Mouse (Mus musculus): Measurements from ENCODE around the gene Ccdc138.

The Ccdc138 gene

DNA sequence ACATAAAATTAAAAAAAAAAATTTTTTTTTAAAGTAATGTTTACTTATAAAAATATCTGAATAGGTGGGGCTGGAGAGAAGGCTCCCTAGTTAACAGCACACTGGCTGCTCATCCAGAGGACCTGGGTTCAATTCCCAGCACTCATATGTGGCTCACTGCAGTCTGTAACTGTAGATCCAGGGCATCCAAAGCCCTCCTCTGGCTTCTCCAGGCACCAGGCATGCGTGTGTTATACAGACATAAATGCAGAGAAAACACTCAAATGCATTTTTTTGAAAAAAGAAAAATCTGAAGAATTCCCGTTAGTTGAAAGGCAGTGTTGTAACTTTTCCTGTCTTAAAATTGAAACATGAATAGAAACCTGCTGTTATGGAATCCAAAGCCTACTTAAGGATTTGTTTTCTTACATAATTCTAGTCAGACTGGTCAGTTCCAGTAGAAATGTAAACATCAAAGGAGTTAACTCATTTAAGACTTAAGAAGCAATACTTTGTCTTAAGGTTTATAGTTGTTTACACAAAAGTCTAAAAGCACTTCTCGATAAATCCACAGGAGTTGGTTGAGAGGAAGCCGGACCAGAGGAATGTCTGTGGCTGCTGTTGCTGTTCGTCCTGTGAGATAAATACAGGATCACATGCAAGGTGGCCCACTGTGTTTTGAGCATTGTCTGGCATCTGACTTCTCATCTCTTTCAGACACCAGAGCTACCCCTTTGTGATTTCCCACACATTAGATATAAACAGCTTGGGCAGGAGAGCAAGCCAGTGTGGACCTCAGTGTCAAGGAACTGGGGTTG lies 87.9 kb downstream of the Ccdc138 start:
- DNase-seq (ENCODE audit: low spot score in 2 of 2) = no peak

DNA sequence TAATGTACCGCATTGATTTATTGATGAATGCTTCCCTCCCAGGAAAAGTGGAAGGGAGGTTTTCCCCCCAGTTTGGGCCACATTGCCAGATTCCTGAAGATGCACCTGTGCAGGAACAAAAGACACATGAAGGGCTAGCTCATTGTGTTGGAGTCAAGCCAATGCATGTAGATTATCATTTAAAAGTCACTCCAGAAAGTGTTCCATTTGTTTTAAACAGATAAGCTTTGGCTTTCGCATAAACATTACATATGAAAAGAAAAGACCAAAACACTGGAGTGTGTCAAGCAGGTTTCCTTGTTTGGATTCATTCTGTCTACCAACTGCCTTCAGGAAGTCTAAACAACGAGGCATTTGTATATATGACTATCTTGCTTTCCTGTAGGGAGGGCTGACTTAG lies 96.7 kb downstream of the Ccdc138 start:
- no peak for DNase-seq (ENCODE audit: low spot score in 2 of 2)

DNA sequence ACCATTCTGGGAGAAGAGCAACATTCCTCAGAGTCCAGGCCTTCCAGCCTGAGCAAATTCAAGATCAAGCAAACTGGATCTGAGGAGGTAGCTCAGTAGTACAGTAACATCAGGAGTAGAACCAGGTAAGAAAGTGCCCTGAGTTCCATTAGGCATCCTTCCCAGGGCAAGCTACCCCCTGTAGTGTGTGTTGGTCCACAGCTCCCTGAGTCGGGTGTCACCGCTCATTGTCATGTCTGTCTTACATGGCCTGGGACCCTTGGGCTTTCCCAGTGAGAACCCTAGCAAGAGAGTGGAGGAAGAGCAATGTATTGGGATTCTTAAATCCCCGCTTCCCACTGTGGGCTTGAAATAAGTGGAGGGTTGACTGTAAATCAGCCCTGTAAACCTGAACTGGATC lies 97.4 kb downstream of the Ccdc138 start:
- DNase-seq (ENCODE audit: low spot score in 2 of 2) = no peak

DNA sequence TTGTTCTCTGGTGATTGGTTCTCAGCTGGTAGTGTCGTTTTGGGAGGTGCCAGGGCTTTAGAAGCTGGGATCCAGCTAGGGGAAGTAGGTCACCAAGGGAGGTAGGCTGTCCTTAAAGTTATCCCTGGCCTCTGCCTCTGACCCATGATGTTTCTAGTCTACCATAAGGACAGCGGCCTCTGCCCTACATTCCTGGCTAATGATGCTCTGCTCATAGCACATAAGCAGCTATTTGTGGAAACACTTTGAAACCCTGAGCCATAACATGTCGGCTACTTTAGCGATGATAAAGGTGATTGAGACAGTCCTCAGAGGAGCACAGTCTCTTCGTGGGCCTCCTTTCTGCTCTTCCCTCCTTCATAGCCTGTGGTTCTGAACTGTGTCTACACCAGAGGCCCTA lies 98.1 kb downstream of the Ccdc138 start:
- DNase-seq (ENCODE audit: low spot score in 2 of 2) = no peak

DNA sequence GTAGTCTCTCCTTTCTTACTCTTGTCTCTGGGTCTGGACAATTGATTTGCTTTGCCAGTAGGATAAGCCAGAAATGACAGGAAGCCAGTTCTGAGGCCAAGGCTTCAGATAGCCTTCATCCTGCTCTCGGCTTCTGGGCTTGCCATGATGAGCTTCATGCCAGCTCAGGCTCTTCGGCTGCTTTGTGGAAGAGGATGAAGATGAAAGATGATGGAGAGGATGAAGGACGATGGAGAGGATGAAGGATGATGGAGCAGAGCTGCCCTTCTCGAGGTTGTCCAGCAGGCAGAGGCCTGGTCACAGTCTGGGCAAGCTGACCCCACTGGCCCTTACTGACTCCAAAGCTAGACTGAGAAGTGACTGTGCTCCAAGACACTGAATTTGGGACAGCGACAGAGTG lies 102.4 kb downstream of the Ccdc138 start:
- DNase-seq (ENCODE audit: low spot score in 2 of 2) = no peak

DNA sequence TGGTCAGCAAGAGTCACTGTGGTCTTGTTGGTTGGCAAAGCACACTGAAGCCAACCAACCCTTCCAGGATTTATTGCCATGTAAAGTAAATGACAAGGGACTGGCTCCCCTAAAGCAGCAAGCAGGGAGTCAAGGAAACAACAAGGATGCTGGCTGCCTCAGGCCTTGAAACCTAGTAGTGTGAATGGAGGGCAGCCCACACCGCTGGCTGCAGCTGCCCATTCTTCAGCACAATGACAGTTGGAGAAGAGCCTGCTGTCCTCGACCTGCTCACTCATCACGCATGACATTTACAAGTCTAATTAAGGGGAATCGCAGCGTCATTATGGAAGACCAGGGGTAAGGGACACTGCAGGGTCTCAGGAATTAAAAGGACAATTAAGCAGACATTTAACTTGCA lies 103.2 kb downstream of the Ccdc138 start:
- no peak for DNase-seq (ENCODE audit: low spot score in 2 of 2)

DNA sequence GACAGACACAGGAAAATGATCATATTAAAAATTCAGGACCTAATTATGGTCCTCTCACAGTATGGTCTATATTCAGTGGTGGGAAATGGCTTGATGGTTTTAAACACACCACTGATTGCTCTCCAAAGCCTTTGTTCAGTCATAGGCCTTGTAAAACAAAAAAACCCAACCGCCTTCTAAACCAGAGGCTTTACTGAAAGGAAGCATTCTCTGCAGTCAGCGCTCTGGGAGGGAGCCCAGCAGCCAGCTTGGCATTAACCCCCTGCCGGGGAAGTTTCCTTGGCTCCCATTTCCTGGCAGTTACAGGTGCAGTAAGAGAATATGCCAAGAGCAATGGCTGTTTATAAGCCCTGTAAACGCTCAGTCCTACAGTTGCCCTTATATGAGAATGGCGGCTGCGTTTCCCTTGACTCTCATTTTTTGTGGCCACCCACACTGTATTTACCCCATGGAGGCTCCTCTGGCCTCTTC lies 103.7 kb downstream of the Ccdc138 start:
- peak; percentile 30 to 60 for DNase-seq (ENCODE audit: low spot score in 2 of 2)

DNA sequence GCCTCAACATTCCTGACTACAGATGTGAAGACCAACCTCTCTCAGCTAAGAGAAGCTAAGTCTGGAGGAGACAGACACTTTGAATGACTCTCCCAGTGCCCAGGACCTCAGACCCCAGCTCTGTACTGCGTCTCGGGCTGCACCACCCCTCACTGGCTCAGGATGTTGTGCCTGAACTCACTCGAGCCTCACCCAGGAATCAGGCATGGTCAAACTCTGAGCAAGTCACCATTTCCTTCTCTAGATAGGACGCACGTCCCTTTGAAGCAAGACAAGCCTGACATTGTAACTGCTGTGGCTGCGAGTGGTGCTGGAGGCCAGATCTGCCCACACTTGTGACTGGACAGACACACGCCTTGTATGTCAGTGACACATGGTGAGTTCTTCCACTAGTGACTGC lies 104.2 kb downstream of the Ccdc138 start:
- DNase-seq (ENCODE audit: low spot score in 2 of 2) = no peak

DNA sequence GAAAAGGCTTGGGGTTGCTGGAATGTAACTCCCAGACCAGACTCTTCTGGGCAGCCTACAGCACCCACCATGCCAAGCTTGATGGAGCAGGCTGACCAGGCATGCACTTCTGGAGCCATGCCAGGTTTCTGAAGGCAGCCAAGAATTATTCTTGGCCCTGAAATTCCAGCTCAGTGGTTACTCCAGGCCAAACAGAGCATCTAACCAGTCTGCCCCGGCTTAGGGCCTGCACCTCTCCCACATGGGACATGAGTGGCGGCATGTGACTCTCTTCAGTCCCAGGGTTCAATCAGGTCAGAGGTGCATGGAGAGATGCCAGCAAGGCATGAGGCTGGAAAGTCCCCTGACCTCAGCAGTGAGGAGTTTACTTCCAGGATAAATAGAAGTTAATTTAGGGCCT lies 107.0 kb downstream of the Ccdc138 start:
- DNase-seq (ENCODE audit: low spot score in 2 of 2) = peak in 1 of 2 experiments; percentile 43

DNA sequence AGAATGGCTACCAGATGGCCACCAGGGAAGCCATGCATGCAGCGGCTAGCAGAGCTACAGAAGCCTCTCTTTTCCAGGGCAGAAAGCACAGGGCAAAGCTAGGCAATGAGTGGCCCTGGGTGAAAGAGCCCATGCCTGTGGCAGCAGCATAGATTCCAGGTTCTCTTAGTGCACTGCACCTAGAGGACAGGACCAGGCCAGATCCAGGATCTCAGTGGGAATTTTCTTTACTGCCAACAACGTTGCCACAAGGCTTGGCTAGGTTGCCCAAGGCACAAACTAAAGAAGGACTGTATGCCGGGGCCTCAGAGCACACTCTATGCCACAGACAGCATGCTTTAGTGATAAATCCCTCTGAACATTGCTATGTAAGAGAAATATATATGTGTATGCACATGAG lies 108.6 kb downstream of the Ccdc138 start:
- DNase-seq (ENCODE audit: low spot score in 2 of 2) = no peak

DNA sequence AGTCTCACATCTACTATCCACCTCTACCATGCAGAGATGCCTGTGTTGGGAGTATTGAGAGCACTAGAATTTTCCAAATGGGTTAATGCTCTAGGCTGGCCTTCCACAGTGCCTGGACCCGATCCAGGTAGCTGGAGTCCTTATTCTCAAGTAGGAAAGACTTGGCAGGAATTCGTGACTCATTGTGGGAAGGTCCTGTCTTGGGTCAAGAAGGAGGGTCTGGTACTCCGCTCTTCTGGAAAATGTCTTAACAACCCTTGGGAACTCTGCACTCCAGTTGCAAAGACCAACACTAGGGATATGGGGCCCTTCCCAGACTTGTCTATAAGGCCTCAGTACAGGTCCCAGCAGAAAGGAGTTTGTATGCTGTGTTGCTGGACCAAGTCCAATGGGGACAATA lies 111.1 kb downstream of the Ccdc138 start:
- DNase-seq (ENCODE audit: low spot score in 2 of 2) = no peak

DNA sequence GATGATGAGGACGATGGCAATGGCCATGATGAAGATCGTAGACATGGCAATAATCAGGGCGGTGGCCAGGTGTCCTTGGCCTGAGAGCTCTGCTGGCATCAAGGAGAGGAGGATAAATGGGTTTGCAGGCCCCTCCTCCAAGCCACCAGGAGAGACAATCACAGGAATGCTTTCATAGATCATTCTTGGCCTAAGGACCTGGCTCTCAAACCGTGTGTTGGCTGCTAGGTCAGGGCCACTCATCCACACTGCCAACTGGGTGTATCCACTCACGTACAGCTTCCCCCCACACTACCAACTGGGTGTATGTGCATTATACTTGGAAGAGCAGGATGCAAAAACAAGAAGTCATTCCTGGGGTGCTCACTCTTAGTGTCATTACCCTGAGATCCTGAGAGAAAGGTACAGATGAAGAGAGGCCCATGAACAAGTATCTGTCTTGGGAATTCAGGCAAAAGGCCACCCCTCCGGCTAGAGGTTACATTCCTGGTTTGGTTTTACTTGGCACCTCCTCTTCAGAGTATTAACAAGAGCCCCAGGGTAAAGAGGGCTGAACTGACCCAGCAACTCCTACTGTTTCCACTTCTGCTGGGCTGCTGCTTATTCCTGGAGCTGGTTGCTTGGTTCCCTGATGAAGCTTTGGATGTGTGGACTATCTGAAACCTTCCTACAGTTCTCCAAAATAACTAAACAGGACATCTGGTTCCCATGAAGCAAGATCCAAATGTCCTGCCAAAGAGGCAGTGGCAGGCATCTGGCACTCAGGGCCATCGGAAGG lies 112.9 kb downstream of the Ccdc138 start:
- DNase-seq (ENCODE audit: low spot score in 2 of 2) = peak; percentile 7 to 24

DNA sequence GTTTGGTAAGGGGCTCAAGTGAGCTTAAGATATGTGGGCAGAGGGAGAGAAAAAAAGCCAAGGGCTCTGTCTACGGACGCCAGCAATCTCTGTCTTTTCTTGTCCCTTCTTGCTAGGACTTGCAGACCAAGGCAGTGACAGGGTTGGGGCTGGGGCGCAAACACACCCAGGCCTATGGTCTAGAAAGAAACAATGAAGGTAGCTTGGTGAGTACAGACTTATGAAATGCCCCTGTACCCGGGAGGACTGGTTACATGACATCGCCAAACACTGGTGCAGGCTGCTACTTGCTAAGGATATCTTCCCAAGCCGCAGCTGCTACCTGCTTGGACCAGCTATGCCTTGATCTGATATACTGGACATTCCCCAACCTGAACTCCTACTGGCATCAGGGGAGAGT lies 116.9 kb downstream of the Ccdc138 start:
- DNase-seq (ENCODE audit: low spot score in 2 of 2) = no peak

DNA sequence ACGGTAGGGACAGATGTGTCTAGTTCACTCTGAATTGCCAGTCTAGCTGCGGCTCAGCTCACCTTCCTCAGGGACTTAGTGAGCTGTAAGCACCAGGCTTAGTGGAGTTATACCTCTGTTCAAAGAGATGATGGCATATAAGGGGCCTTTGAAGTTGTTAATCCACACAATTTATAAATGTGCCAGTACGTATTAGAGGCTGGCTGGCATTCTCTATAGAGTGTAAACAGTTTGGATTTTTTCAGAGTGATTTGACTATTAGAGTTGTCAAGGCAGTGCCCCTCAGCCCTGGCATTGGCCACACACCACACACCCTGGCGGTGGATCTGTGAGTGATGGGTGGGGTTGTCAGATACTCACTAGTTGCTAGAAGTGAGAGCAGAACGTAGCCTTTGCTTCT lies 118.8 kb downstream of the Ccdc138 start:
- DNase-seq (ENCODE audit: low spot score in 2 of 2) = no peak

DNA sequence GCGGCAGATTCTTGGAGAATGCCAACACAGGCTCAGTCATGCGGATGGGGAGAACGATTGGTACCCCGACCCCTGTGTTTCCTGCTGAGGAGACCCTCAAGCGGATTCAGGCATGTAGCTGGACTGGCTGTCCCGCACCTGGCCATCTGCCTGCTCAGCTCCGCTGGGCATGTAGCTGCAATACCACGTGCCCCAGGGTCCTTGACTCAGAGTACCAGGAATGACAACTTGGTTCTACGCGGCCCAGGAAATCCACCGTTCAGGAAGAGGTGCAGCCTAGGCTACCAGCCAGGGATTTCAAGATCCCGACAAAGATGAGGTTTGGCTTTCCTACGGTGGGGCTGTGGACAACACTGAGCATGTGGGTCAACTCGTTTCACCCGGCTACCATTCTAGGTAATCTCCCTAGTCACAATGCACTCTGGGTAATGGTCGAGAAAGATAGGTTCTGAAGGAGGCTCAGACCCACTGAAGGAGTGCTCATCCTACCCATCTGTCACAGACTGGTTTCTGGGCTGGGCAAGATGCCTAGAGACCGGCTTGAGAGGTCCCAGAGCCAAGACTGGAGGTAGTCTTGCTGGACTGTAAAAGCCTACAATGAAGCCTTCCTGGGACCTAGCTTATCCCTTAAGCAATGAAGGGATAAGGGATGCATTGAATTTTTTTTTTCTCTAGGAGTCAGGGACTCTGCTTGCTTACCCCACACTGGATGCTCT lies 120.9 kb downstream of the Ccdc138 start:
- no peak for DNase-seq (ENCODE audit: low spot score in 2 of 2)

DNA sequence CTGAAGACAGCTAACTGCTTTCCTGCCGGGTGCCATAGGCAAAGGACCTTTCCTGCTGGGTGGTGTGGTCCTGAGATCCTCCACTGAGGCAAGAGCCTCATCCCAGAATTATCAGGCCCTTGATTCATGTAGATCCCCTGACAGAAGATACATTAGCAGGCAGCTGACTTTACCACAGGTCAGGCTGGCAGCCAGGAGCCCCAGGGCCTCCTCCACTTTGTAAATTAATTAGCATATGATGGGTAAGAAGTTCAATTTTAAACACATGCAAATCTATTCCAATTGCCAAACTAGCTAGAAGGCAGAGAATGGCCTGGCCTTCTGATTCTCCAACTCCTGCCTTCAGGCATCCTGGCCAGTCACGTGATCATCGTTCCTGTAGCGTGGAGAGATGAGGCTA lies 121.5 kb downstream of the Ccdc138 start:
- no peak for DNase-seq (ENCODE audit: low spot score in 2 of 2)

DNA sequence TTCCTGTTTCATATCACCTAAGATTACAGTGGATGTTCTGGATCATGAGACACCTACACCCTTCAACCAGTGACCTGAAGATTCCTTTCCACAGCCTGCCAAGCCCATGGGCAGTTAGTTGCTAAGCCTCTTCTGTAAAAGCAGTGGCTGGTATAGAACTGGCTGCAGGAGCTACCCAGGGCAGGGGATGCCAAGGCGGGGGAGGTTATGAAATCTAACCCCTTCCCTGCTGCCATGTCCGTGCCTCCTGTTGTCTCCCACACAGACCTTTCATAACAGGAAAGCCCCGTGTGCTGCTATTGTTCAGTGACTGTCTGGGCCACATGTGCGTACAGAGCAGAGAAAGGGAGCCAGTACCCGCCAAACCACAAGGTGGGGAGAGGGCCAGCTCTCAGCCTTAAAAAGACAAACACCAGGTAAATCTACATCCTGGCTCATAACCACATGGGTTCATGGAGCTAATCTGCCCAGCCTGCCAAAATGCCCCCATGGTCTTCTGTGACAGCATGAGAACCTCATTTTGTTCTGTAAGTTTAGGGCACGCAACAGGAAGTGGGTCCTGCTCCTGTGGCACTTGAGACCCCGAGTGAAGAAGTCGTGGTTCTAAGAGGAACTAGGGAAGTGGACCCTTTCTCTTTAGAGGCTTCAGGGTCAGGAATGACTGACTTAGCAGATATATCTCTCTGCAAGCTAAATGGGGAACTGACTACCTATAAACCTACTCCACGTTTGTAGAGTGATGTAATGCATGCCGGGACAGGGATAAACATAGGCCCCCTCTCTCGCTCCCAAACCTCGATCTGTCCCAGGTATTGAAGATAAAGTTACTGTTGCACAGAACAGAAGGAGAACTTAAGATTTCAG lies 127.3 kb downstream of the Ccdc138 start:
- DNase-seq (ENCODE audit: low spot score in 2 of 2) = no peak
